Mouse (Mus musculus) lung, adult 2 months (tissue): ENCODE results near the gene Dact2. TPM values are rescaled to one million over a fixed set of nuclear protein-coding genes. Genes with fewer than 3 reads are reported as not detected.

ENCODE experiments used
- DNase-seq: peaks from one replicate; pipeline ENCODE4 v3.0.0; 2022
- H3K4me1 ChIP-seq: fragments of 200-500 bp; 2 replicates; pipeline ENCODE4 v1.6.1; 2011; ENCODE audit warnings: low read length; ENCODE audit not compliant: control insufficient read depth, insufficient read depth
- H3K4me3 ChIP-seq: fragments of 200-500 bp; replicated peaks from 2 replicates; pipeline ENCODE3; 2011; ENCODE audit warnings: low read depth, mild to moderate bottlenecking, control low read depth, low read length; ENCODE audit errors: extremely low read depth
- CTCF ChIP-seq: fragments of 200-500 bp; IDR thresholded peaks from 2 replicates; pipeline ENCODE4 v1.5.1; 2011; ENCODE audit warnings: mild to moderate bottlenecking, low read length, control low read depth; ENCODE audit not compliant: insufficient read depth
- POLR2A ChIP-seq: fragments of 200-500 bp; IDR thresholded peaks from 2 replicates; pipeline ENCODE4 v1.6.1; 2011; ENCODE audit warnings: low read depth, mild to moderate bottlenecking, control low read depth, low read length, borderline replicate concordance; ENCODE audit errors: extremely low read depth
- WGBS: fragments of 180-500 bp; shearing (Covaris S2); methylation state at CpG from one replicate; pipeline ENCODE4 v1.1.7; 2018; 5-methylcytosine and 5-hydroxymethylcytosine counted together
- polyA plus RNA-seq: library from polyadenylated mRNA; depleted of rRNA; stranded (reverse); fragments of >200 nt; gene quantifications from 2 replicates; pipeline ENCODE4 v1.2.3, GENCODE M21; 2012

Gene Dact2
- polyA plus RNA-seq, 1 experiment: 3.0 TPM

- DNase-seq: no peak
- no peak for TF ChIP-seq CTCF
- TF ChIP-seq POLR2A: no peak
- Histone ChIP-seq H3K4me3 (no peak overlapping the region), H3K4me1 (no peaks in the 10 kb centered on the region)
- 75% methylated on average over 5 of the region's 5 CpGs for WGBS
Measured at GRCm38 (mm10) chr17:14177018-14177417, 27.1 kb downstream of the Dact2 start.

- 74% methylated on average over 5 of the region's 5 CpGs for WGBS
- no peak for DNase-seq
- H3K4me1 ChIP-seq: no peaks in the 10 kb centered on the region
- no peak overlapping the region for H3K4me3 ChIP-seq
- TF ChIP-seq POLR2A (no peak), CTCF (no peak)
Measured at GRCm38 (mm10) chr17:14175704-14176103, 28.4 kb downstream of the Dact2 start.

- no peak for DNase-seq
- Histone ChIP-seq H3K4me1 (no peaks in the 10 kb centered on the region), H3K4me3 (no peak overlapping the region)
- TF ChIP-seq CTCF: no peak
- no peak for TF ChIP-seq POLR2A
- WGBS: 70% methylated on average over 4 of the region's 4 CpGs
Measured at GRCm38 (mm10) chr17:14175019-14175418, 29.1 kb downstream of the Dact2 start.

- no peak for TF ChIP-seq POLR2A
- TF ChIP-seq CTCF: no peak
- no peak overlapping the region for H3K4me3 ChIP-seq
- no peaks in the 10 kb centered on the region for H3K4me1 ChIP-seq
- no peak for DNase-seq
- WGBS: 83% methylated on average over 3 of the region's 3 CpGs
Measured at GRCm38 (mm10) chr17:14174401-14174800, 29.7 kb downstream of the Dact2 start.

GRCm38 (mm10) chr17:14173459-14173858 lies 30.6 kb downstream of the Dact2 start:
- WGBS: 19% methylated on average over 1 of the region's 1 CpGs

GRCm38 (mm10) chr17:14172731-14173130 lies 31.4 kb downstream of the Dact2 start:
- Histone ChIP-seq H3K4me3 (no peak overlapping the region), H3K4me1 (no peaks in the 10 kb centered on the region)
- no peak for DNase-seq
- TF ChIP-seq POLR2A: no peak
- no peak for TF ChIP-seq CTCF

More at GRCm38 (mm10) chr17:14173459-14173858, 30.6 kb downstream of the Dact2 start:
- no peak for DNase-seq
- Histone ChIP-seq H3K4me1 (no peaks in the 10 kb centered on the region), H3K4me3 (no peak overlapping the region)
- TF ChIP-seq CTCF: no peak
- no peak for TF ChIP-seq POLR2A

GRCm38 (mm10) chr17:14172184-14172583 lies 31.9 kb downstream of the Dact2 start:
- Histone ChIP-seq H3K4me3 (no peak overlapping the region), H3K4me1 (no peaks in the 10 kb centered on the region)
- no peak for DNase-seq
- WGBS: 46% methylated on average over 3 of the region's 3 CpGs
- TF ChIP-seq CTCF (no peak), POLR2A (no peak)

- Histone ChIP-seq H3K4me3 (no peak overlapping the region), H3K4me1 (no peaks in the 10 kb centered on the region)
- 57% methylated on average over 5 of the region's 5 CpGs for WGBS
- DNase-seq: no peak
- TF ChIP-seq CTCF: no peak
- no peak for TF ChIP-seq POLR2A
Measured at GRCm38 (mm10) chr17:14170961-14171479, 33.1 kb downstream of the Dact2 start.

GRCm38 (mm10) chr17:14169431-14169830 lies 34.7 kb downstream of the Dact2 start:
- TF ChIP-seq CTCF: no peak
- TF ChIP-seq POLR2A: no peak
- DNase-seq: no peak
- Histone ChIP-seq H3K4me3 (no peak overlapping the region), H3K4me1 (no peaks in the 10 kb centered on the region)
- 57% methylated on average over 11 of the region's 11 CpGs for WGBS

GRCm38 (mm10) chr17:14167594-14167993 lies 36.5 kb downstream of the Dact2 start:
- no peak overlapping the region for H3K4me3 ChIP-seq
- no peak for TF ChIP-seq POLR2A
- TF ChIP-seq CTCF: no peak
- 65% methylated on average over 5 of the region's 5 CpGs for WGBS
- no peaks in the 10 kb centered on the region for H3K4me1 ChIP-seq
- DNase-seq: no peak
